Mouse (Mus musculus): ENCODE measurements around the gene Lhfp.

GRCm38 (mm10) chr3:53125495-53125894 lies 84.2 kb downstream of the Lhfp start:
- TF ChIP-seq CTCF (IDR thresholded peaks at IDR 0.05; ENCODE audit: control insufficient read depth, insufficient read depth, insufficient read length) (no peak), MAX (IDR thresholded peaks at IDR 0.05) (no peak), MYOD1 (IDR thresholded peaks at IDR 0.05; ENCODE audit: control insufficient read depth, insufficient read length, low read depth) (no peak), CEBPB (IDR thresholded peaks at IDR 0.05; ENCODE audit: low read depth) (no peak), MYOG (IDR thresholded peaks at IDR 0.05; ENCODE audit: control insufficient read depth, extremely low read depth, insufficient read length) (no peak)

Measured in C2C12 (cell line).